Mouse (Mus musculus) MEL (cell line): ENCODE results near the gene St6galnac3. TPM values are rescaled to one million over a fixed set of nuclear protein-coding genes. Genes with fewer than 3 reads are reported as not detected.

Experiments used
- DNase-seq: peaks from one replicate; pipeline ENCODE4 v3.0.0; 2011; ENCODE audit warnings: low read depth, low spot score
- H3K27ac ChIP-seq: 2 replicates; pipeline ENCODE4 v1.5.1; 2012; ENCODE audit warnings: low read depth, mild to moderate bottlenecking, control low read depth, low read length, moderate library complexity; ENCODE audit not compliant: control insufficient read depth
- H3K27me3 ChIP-seq, 2 experiments: fragments of 150-350 bp in 1 of 2; sonication (generic) in 1 of 2; 2 replicates each; pipeline ENCODE4 v1.6.1; 2012; ENCODE audit warnings: low read length in 2 of 2, mild to moderate bottlenecking in 2 of 2, improper control_type of control experiment in 1 of 2, moderate library complexity in 1 of 2; ENCODE audit not compliant: insufficient read depth in 2 of 2, control insufficient read depth in 1 of 2
- H3K36me3 ChIP-seq, 2 experiments: 2 replicates each; pipeline ENCODE4 v1.6.1; 2012 to 2014; ENCODE audit warnings: low read length in 2 of 2, improper control_type of control experiment in 1 of 2, inconsistent platforms in 1 of 2, mild to moderate bottlenecking in 1 of 2; ENCODE audit not compliant: insufficient read depth in 2 of 2, control insufficient read depth in 1 of 2
- H3K4me1 ChIP-seq, 2 experiments: fragments of 150-350 bp in 1 of 2; sonication (generic) in 1 of 2; 2 replicates each; pipeline ENCODE4 v1.6.1; 2012; ENCODE audit warnings: low read length in 2 of 2, improper control_type of control experiment in 1 of 2, mild to moderate bottlenecking in 1 of 2; ENCODE audit not compliant: insufficient read depth in 2 of 2, control insufficient read depth in 1 of 2
- H3K4me3 ChIP-seq, 2 experiments: fragments of 150-350 bp in 1 of 2; sonication (generic) in 1 of 2; 2 replicates each; pipeline ENCODE4 v1.5.1; 2012; ENCODE audit warnings: low read depth in 2 of 2, low read length in 2 of 2, mild to moderate bottlenecking in 2 of 2, moderate library complexity in 2 of 2, control low read depth in 1 of 2, improper control_type of control experiment in 1 of 2; ENCODE audit not compliant: control insufficient read depth in 1 of 2, insufficient read depth in 1 of 2
- H3K79me2 ChIP-seq: 2 replicates; pipeline ENCODE4 v1.6.1; 2012; ENCODE audit warnings: mild to moderate bottlenecking, low read length, moderate library complexity; ENCODE audit not compliant: control insufficient read depth, poor library complexity, insufficient read depth
- H3K9ac ChIP-seq: 2 replicates; pipeline ENCODE4 v1.6.1; 2012; ENCODE audit warnings: low read depth, mild to moderate bottlenecking, control low read depth, low read length, moderate library complexity; ENCODE audit not compliant: control insufficient read depth, poor library complexity, severe bottlenecking
- H3K9me3 ChIP-seq: fragments of 150-350 bp; sonication (generic); replicated peaks from 2 replicates; pipeline ENCODE4 v1.6.1; 2012; ENCODE audit warnings: mild to moderate bottlenecking, low read length, improper control_type of control experiment, moderate library complexity; ENCODE audit not compliant: insufficient read depth
- BHLHE40 ChIP-seq: IDR thresholded peaks from 2 replicates; pipeline ENCODE4 v1.6.1; 2012; ENCODE audit warnings: low read depth, mild to moderate bottlenecking, inconsistent platforms, low read length, improper control_type of control experiment, borderline replicate concordance
- CHD1 ChIP-seq: IDR thresholded peaks from 2 replicates; pipeline ENCODE4 v1.6.1; 2012; ENCODE audit warnings: low read depth, mild to moderate bottlenecking, inconsistent platforms, low read length, improper control_type of control experiment
- CHD2 ChIP-seq: IDR thresholded peaks from 2 replicates; pipeline ENCODE4 v1.6.1; 2011; ENCODE audit warnings: low read length, improper control_type of control experiment
- ELF1 ChIP-seq: IDR thresholded peaks from 2 replicates; pipeline ENCODE4 v1.6.1; 2014; ENCODE audit warnings: low read depth, mild to moderate bottlenecking, inconsistent platforms, low read length, improper control_type of control experiment, moderate library complexity
- EP300 ChIP-seq, 2 experiments: IDR thresholded peaks; 2 replicates each; pipeline ENCODE4 v1.6.1; 2011; ENCODE audit warnings: improper control_type of control experiment in 2 of 2, low read length in 2 of 2, low read depth in 1 of 2, mild to moderate bottlenecking in 1 of 2
- ETS1 ChIP-seq: IDR thresholded peaks from 2 replicates; pipeline ENCODE4 v1.6.1; 2012; ENCODE audit warnings: low read depth, mild to moderate bottlenecking, inconsistent platforms, low read length, improper control_type of control experiment, moderate library complexity
- GATA1 ChIP-seq: IDR thresholded peaks from 2 replicates; pipeline ENCODE4 v1.6.1; 2011; ENCODE audit warnings: low read depth, low read length, improper control_type of control experiment
- HCFC1 ChIP-seq: IDR thresholded peaks from 2 replicates; pipeline ENCODE4 v1.6.1; 2012; ENCODE audit warnings: low read depth, mild to moderate bottlenecking, inconsistent platforms, low read length, improper control_type of control experiment, moderate library complexity
- KAT2A ChIP-seq: conservative IDR thresholded peaks from 2 replicates; pipeline ENCODE4 v1.6.1; 2012; ENCODE audit warnings: low read depth, low read length, improper control_type of control experiment, inconsistent platforms
- MAFK ChIP-seq: IDR thresholded peaks from 2 replicates; pipeline ENCODE4 v1.6.1; 2011; ENCODE audit warnings: low read depth, mild to moderate bottlenecking, low read length, improper control_type of control experiment, borderline replicate concordance
- MAX ChIP-seq: IDR thresholded peaks from 2 replicates; pipeline ENCODE4 v1.6.1; 2011; ENCODE audit warnings: low read length, improper control_type of control experiment
- MAZ ChIP-seq: IDR thresholded peaks from 2 replicates; pipeline ENCODE4 v1.6.1; 2012; ENCODE audit warnings: low read depth, mild to moderate bottlenecking, inconsistent platforms, low read length, improper control_type of control experiment
- MEF2A ChIP-seq: IDR thresholded peaks from 2 replicates; pipeline ENCODE4 v1.6.1; 2014; ENCODE audit warnings: low read depth, mild to moderate bottlenecking, inconsistent platforms, low read length, improper control_type of control experiment; ENCODE audit not compliant: poor library complexity, insufficient replicate concordance, severe bottlenecking; ENCODE audit errors: extremely low read depth
- MYB ChIP-seq: IDR thresholded peaks from 2 replicates; pipeline ENCODE4 v1.6.1; 2011; ENCODE audit warnings: mild to moderate bottlenecking, low read depth, low read length, improper control_type of control experiment
- MYC ChIP-seq: IDR thresholded peaks from 2 replicates; pipeline ENCODE4 v1.6.1; 2011; ENCODE audit warnings: low read depth, mild to moderate bottlenecking, low read length, improper control_type of control experiment, moderate library complexity
- NELFE ChIP-seq: IDR thresholded peaks from 2 replicates; pipeline ENCODE4 v1.6.1; 2011; ENCODE audit warnings: low read depth, low read length, improper control_type of control experiment
- NRF1 ChIP-seq: IDR thresholded peaks from 2 replicates; pipeline ENCODE4 v1.6.1; 2014; ENCODE audit warnings: low read depth, mild to moderate bottlenecking, inconsistent platforms, low read length, improper control_type of control experiment, moderate library complexity; ENCODE audit not compliant: poor library complexity, insufficient read depth, severe bottlenecking
- POLR2A ChIP-seq, 2 experiments: IDR thresholded peaks; 2 replicates each; pipeline ENCODE4 v1.6.1; 2011 to 2012; ENCODE audit warnings: low read length in 2 of 2, mild to moderate bottlenecking in 2 of 2, control low read depth in 1 of 2, improper control_type of control experiment in 1 of 2, low read depth in 1 of 2, moderate library complexity in 1 of 2; ENCODE audit not compliant: control insufficient read depth in 1 of 2, insufficient read depth in 1 of 2, poor library complexity in 1 of 2
- POLR2AphosphoS2 ChIP-seq: IDR thresholded peaks from 2 replicates; pipeline ENCODE4 v1.6.1; 2011; ENCODE audit warnings: low read length, improper control_type of control experiment
- RAD21 ChIP-seq: IDR thresholded peaks from 2 replicates; pipeline ENCODE4 v1.6.1; 2011; ENCODE audit warnings: mild to moderate bottlenecking, low read depth, low read length, improper control_type of control experiment
- RCOR1 ChIP-seq: IDR thresholded peaks from 2 replicates; pipeline ENCODE4 v1.6.1; 2012; ENCODE audit warnings: low read depth, mild to moderate bottlenecking, inconsistent platforms, low read length, improper control_type of control experiment
- SIN3A ChIP-seq: IDR thresholded peaks from 2 replicates; pipeline ENCODE4 v1.6.1; 2012; ENCODE audit warnings: low read length, improper control_type of control experiment, inconsistent platforms
- SMC3 ChIP-seq: IDR thresholded peaks from 2 replicates; pipeline ENCODE4 v1.6.1; 2011; ENCODE audit warnings: low read depth, low read length, improper control_type of control experiment
- TAL1 ChIP-seq: IDR thresholded peaks from 2 replicates; pipeline ENCODE4 v1.6.1; 2012; ENCODE audit warnings: mild to moderate bottlenecking, inconsistent platforms, low read length, moderate library complexity, mixed read lengths
- TCF12 ChIP-seq: IDR thresholded peaks from 2 replicates; pipeline ENCODE4 v1.6.1; 2014; ENCODE audit warnings: low read depth, mild to moderate bottlenecking, inconsistent platforms, low read length, improper control_type of control experiment, moderate library complexity
- ZC3H11A ChIP-seq: IDR thresholded peaks from 2 replicates; pipeline ENCODE4 v1.6.1; 2012; ENCODE audit warnings: low read depth, mild to moderate bottlenecking, inconsistent platforms, low read length, improper control_type of control experiment
- ZMIZ1 ChIP-seq: IDR thresholded peaks from 2 replicates; pipeline ENCODE4 v1.6.1; 2012; ENCODE audit warnings: low read depth, mild to moderate bottlenecking, inconsistent platforms, low read length, improper control_type of control experiment, moderate library complexity
- ZNF384 ChIP-seq: IDR thresholded peaks from 2 replicates; pipeline ENCODE4 v1.6.1; 2012; ENCODE audit warnings: low read depth, mild to moderate bottlenecking, inconsistent platforms, low read length, improper control_type of control experiment
- polyA plus RNA-seq, 2 experiments: library from polyadenylated mRNA; stranded (reverse) in 1 of 2; unstranded in 1 of 2; fragments of >175 nt in 1 of 2; fragments of >200 nt in 1 of 2; gene quantifications; 2 replicates each; pipeline versions ENCODE4 v1.2.1 to v1.2.4; 2012; ENCODE audit warnings: low replicate concordance in 2 of 2, low read depth in 1 of 2; ENCODE audit not compliant: insufficient read length in 2 of 2, insufficient read depth in 1 of 2, missing spikeins in 1 of 2
- total RNA-seq: library from RNA; depleted of rRNA; stranded (reverse); fragments of 300-350 nt; gene quantifications from 2 replicates; pipeline ENCODE4 v1.2.3, GENCODE M21; 2012

Gene St6galnac3
- total and polyA plus RNA-seq, 3 experiments: 7.8 to 11.4 TPM; not detected in 1

DNA sequence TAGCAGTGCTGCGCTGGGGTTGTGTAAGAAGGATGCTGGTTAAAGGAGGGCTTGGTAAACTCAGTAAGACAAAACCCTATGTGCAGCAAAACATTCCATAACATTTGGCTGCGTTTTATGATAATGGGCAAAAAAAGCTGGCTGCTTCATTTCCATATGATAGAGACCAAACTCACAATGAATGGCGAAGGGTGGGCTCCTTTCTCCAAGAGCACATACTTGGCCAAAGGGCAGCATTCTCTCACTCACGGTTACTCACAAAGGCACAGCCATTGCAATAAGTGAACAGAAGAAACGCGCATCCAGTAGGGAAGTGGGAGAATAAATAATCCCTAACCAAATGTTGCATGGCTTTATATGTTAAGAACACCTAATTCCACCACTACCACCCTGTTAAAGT, 437.9 kb downstream of the St6galnac3 start:
- TF ChIP-seq MYC: no peak
- TF ChIP-seq GATA1: no peak
- no peak for TF ChIP-seq POLR2AphosphoS2
- no peak for TF ChIP-seq CHD1
- TF ChIP-seq KAT2A: no peak
- no peak for TF ChIP-seq MAFK
- no peak for TF ChIP-seq MAX
- no peak for TF ChIP-seq CHD2
- no peak for TF ChIP-seq MEF2A
- TF ChIP-seq ETS1: no peak
- TF ChIP-seq ZMIZ1: no peak
- TF ChIP-seq ZC3H11A: no peak
- no peak for TF ChIP-seq RAD21
- TF ChIP-seq SMC3: no peak
- no peak for DNase-seq

DNA sequence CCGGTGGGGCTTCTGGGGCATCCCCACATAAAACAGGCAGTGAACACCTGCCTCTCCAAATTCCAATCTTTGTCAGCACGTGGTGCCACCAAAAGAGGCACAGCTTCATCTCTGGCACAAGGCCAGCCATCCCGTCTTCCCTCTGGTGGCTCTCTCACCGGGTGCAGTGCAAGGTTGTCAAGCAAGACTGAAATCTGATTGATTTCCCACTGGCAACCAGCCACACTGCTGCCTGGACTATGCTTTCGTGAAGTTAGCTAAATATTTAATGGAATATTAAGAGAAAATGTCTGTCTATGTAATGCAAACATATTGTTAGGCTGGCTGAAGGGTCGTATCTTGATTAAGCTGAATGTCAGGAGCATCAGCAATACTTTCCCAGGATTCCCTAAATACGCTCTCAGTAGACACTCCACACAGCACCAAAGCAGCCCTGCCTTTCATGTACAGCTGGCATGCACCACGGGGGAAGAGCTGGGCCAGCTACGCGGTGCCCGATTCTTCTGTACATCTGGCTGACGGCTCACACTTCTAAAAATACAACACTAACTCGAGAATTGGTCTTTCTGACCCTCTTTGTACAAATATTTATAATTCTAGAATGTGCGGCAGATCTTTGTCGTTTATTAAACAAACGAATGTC, 442.7 kb downstream of the St6galnac3 start:
- peaks cover 5 to 11% of the 10 kb centered on the region in 2 experiments for H3K4me1 ChIP-seq
- no peak for DNase-seq
- no peaks in the 10 kb centered on the region for H3K9me3 ChIP-seq
- no peak overlapping the region for H3K4me3 ChIP-seq
- no peak overlapping the region for H3K27ac ChIP-seq
- no peak for TF ChIP-seq BHLHE40
- no peak for TF ChIP-seq SIN3A
- no peak for TF ChIP-seq ZC3H11A
- TF ChIP-seq ZMIZ1: no peak
- no peak for TF ChIP-seq POLR2A (IDR thresholded peaks at IDR 0.05; ENCODE audit: control insufficient read depth in 1 of 2, insufficient read depth in 1 of 2, low read depth in 1 of 2, low read length in 2 of 2, poor library complexity in 1 of 2)
- no peak for TF ChIP-seq MYB
- no peak for TF ChIP-seq NRF1
- no peak for TF ChIP-seq TCF12
- no peak for TF ChIP-seq EP300 (IDR thresholded peaks at IDR 0.05; ENCODE audit: low read depth in 1 of 2, low read length in 2 of 2)
- no peak for TF ChIP-seq MAFK
- TF ChIP-seq MEF2A: no peak
- no peak for TF ChIP-seq ETS1
- TF ChIP-seq HCFC1: no peak
- no peak for TF ChIP-seq RCOR1
- TF ChIP-seq ELF1: no peak
- no peak for TF ChIP-seq TAL1
- no peak for TF ChIP-seq ZNF384
- no peak for TF ChIP-seq MYC
- no peak for TF ChIP-seq MAZ
- no peak for TF ChIP-seq NELFE
- H3K27me3 ChIP-seq: no peaks in the 10 kb centered on the region
- H3K36me3 ChIP-seq: peaks cover 0 to 9% of the 10 kb centered on the region in 2 experiments; a peak in 2 of 4 replicates
- H3K9ac ChIP-seq: no peak overlapping the region
- H3K79me2 ChIP-seq: no peaks in the 10 kb centered on the region

More for the DNA sequence above, 437.9 kb downstream of the St6galnac3 start:
- H3K4me3 ChIP-seq: no peak overlapping the region
- no peaks in the 10 kb centered on the region for H3K9me3 ChIP-seq
- no peaks in the 10 kb centered on the region; a peak in 1 of 4 replicates for H3K36me3 ChIP-seq
- no peaks in the 10 kb centered on the region for H3K4me1 ChIP-seq
- H3K27me3 ChIP-seq: no peaks in the 10 kb centered on the region
- H3K27ac ChIP-seq: no peak overlapping the region
- H3K79me2 ChIP-seq: no peaks in the 10 kb centered on the region
- H3K9ac ChIP-seq: no peak overlapping the region
